ENCODE assay signal across 20 mouse cellular contexts in genomic region chr5:23273309-23273708, GRCm38 (mm10).
DNase-seq lines count a peak whose midpoint lies in the region; ATAC-seq lines count a peak whose summit lies in the region.
"Had no signal": no experiment of that assay in that cellular context is flagged by ENCODE, and none has a peak within 500 bp of the region (broad histone marks: within the 10 kb centered on the region; RNA-seq: fewer than 3 reads in every experiment).

No protein-coding gene starts in this region.

- peak; percentile 65 for ATAC-seq in CD4-positive, CD25-positive, alpha-beta regulatory T cell, adult 4 months
- peak; percentile 63 for ATAC-seq in activated CD4-positive, CD25-positive, alpha-beta regulatory T cell, adult 4 months
- ATAC-seq in inflammation-experienced regulatory T-cells, adult 6 months, result peak; percentile 70
- ATAC-seq in megakaryocyte progenitor cell, adult 5-6 weeks (replicated peaks; ENCODE audit: poor library complexity), result no peak
- ATAC-seq: forebrain, embryonic 14.5 days; forebrain, embryonic 16.5 days; Patski had no signal

- DNase-seq in CD4-positive helper T cell, adult 2 months (ENCODE audit: low read depth, low spot score), result peak; percentile 13
- no peak for DNase-seq in kidney, adult 9 months
- DNase-seq in layer of hippocampus, postnatal 25 days (ENCODE audit: extremely low spot score in 1 of 2, low spot score in 1 of 2), result no peak
- DNase-seq: adrenal gland, adult 8-10 months; adrenal gland, postnatal 14 days; adrenal gland, postnatal 36 days; B cell, adult 2 months; cerebellum, adult 11-12 months; cerebellum, adult 2 months; cerebellum, adult 9-10 months; cerebellum, postnatal 10 days; cerebellum, postnatal 36 days; embryo, embryonic 11 days had no signal
